Mouse (Mus musculus) embryonic facial prominence, embryonic 10.5 days (tissue): ENCODE data around the gene Nlgn2. TPM values are rescaled to one million over a fixed set of nuclear protein-coding genes. Genes with fewer than 3 reads are reported as not detected.

ENCODE experiments used
- DNase-seq: peaks from one replicate; pipeline ENCODE4 v3.0.0-alpha.2; 2017; ENCODE audit warnings: low spot score
- H3K27ac ChIP-seq: fragments of 300-500 bp; sonication (generic); replicated peaks from 2 replicates; pipeline ENCODE4 v1.5.1; 2016; ENCODE audit warnings: mild to moderate bottlenecking
- H3K27me3 ChIP-seq: fragments of 300-500 bp; sonication (generic); replicated peaks from 2 replicates; pipeline ENCODE4 v1.6.1; 2016; ENCODE audit warnings: low read depth, mild to moderate bottlenecking; ENCODE audit not compliant: poor library complexity, severe bottlenecking
- H3K36me3 ChIP-seq: fragments of 300-500 bp; sonication (generic); replicated peaks from 2 replicates; pipeline ENCODE4 v1.6.1; 2016; ENCODE audit warnings: mild to moderate bottlenecking, moderate library complexity
- H3K4me1 ChIP-seq: fragments of 300-500 bp; sonication (generic); 2 replicates; pipeline ENCODE4 v1.6.1; 2016
- H3K4me3 ChIP-seq: fragments of 300-500 bp; sonication (generic); 2 replicates; pipeline ENCODE4 v1.5.1; 2016; ENCODE audit warnings: mild to moderate bottlenecking, moderate library complexity
- H3K9me3 ChIP-seq: fragments of 300-500 bp; sonication (generic); 2 replicates; pipeline ENCODE4 v1.6.1; 2016; ENCODE audit warnings: mild to moderate bottlenecking
- WGBS: fragments of 180-500 bp; shearing (Covaris S2); methylation state at CpG from one replicate; pipeline ENCODE4 v1.1.7; 2016; 5-methylcytosine and 5-hydroxymethylcytosine counted together
- polyA plus RNA-seq: library from polyadenylated mRNA; unstranded; fragments of >200 nt; fragmentation: Nextera tagmentation; extraction: Ambion mirVana; gene quantifications from 2 replicates; pipeline ENCODE4 v1.2.1, GENCODE M21; 2016

Nlgn2 gene
- polyA plus RNA-seq, 1 experiment from 2014 or later: 5.4 TPM

GRCm38 (mm10) chr11:69855347-69855746, 17.8 kb upstream of the Nlgn2 start:
- Histone ChIP-seq H3K4me1 (peaks cover 27% of the 10 kb centered on the region), H3K9me3 (no peaks in the 10 kb centered on the region), H3K36me3 (peaks cover 29% of the 10 kb centered on the region), H3K27ac (0 out of 2 replicates have a peak overlapping the region, but pooled peaks have one; percentile 11), H3K27me3 (peaks cover 41% of the 10 kb centered on the region), H3K4me3 (peak overlapping the region; percentile 13)
- WGBS: 23% methylated on average over 16 of the region's 16 CpGs
- DNase-seq: peak; percentile 77

- Histone ChIP-seq H3K4me3 (no peak overlapping the region), H3K9me3 (no peaks in the 10 kb centered on the region), H3K27me3 (peaks cover 39% of the 10 kb centered on the region), H3K4me1 (peaks cover 27% of the 10 kb centered on the region), H3K27ac (peak overlapping the region; percentile 52; the same call in 1 of the 2 replicates), H3K36me3 (peaks cover 35% of the 10 kb centered on the region)
- no peak for DNase-seq
- 86% methylated on average over 10 of the region's 10 CpGs for WGBS
These were observed 17.1 kb upstream of the Nlgn2 start for GRCm38 (mm10) chr11:69854680-69855079.

GRCm38 (mm10) chr11:69853994-69854393, 16.4 kb upstream of the Nlgn2 start:
- Histone ChIP-seq H3K4me1 (peaks cover 27% of the 10 kb centered on the region), H3K27me3 (peaks cover 32% of the 10 kb centered on the region), H3K4me3 (0 out of 2 replicates have a peak overlapping the region, but pooled peaks have one; percentile 14), H3K27ac (0 out of 2 replicates have a peak overlapping the region, but pooled peaks have one; percentile 41), H3K9me3 (no peaks in the 10 kb centered on the region), H3K36me3 (peaks cover 42% of the 10 kb centered on the region)
- WGBS: 77% methylated on average over 7 of the region's 7 CpGs
- DNase-seq: no peak

GRCm38 (mm10) chr11:69850754-69851153, 13.2 kb upstream of the Nlgn2 start:
- H3K36me3 ChIP-seq: peaks cover 57% of the 10 kb centered on the region
- peaks cover 47% of the 10 kb centered on the region for H3K4me1 ChIP-seq
- WGBS: 79% methylated on average over 8 of the region's 8 CpGs
- no peak overlapping the region for H3K4me3 ChIP-seq
- no peak for DNase-seq
- 0 out of 2 replicates have a peak, but pooled peaks cover under 1% of the 10 kb centered on the region for H3K27me3 ChIP-seq
- no peak overlapping the region for H3K27ac ChIP-seq
- no peaks in the 10 kb centered on the region for H3K9me3 ChIP-seq

GRCm38 (mm10) chr11:69849884-69850283, 12.3 kb upstream of the Nlgn2 start:
- no peak for DNase-seq
- 93% methylated on average over 15 of the region's 15 CpGs for WGBS
- H3K27ac ChIP-seq: no peak overlapping the region
- H3K9me3 ChIP-seq: no peaks in the 10 kb centered on the region
- peaks cover 57% of the 10 kb centered on the region for H3K36me3 ChIP-seq
- no peak overlapping the region for H3K4me3 ChIP-seq
- no peaks in the 10 kb centered on the region for H3K27me3 ChIP-seq
- H3K4me1 ChIP-seq: peaks cover 46% of the 10 kb centered on the region

GRCm38 (mm10) chr11:69849128-69849527, 11.5 kb upstream of the Nlgn2 start:
- Histone ChIP-seq H3K4me1 (peaks cover 46% of the 10 kb centered on the region), H3K27ac (no peak overlapping the region), H3K36me3 (peaks cover 57% of the 10 kb centered on the region), H3K9me3 (no peaks in the 10 kb centered on the region), H3K4me3 (peak overlapping the region; percentile 21; the same call in 1 of the 2 replicates), H3K27me3 (no peaks in the 10 kb centered on the region)
- 93% methylated on average over 9 of the region's 9 CpGs for WGBS
- DNase-seq: no peak

GRCm38 (mm10) chr11:69848021-69848420, 10.4 kb upstream of the Nlgn2 start:
- WGBS: 92% methylated on average over 6 of the region's 6 CpGs
- peak overlapping the region; percentile 79 for H3K4me3 ChIP-seq
- H3K27ac ChIP-seq: peak overlapping the region; percentile 94; the same call in 1 of the 2 replicates
- no peaks in the 10 kb centered on the region for H3K27me3 ChIP-seq
- no peaks in the 10 kb centered on the region for H3K9me3 ChIP-seq
- DNase-seq: no peak
- peaks cover 39% of the 10 kb centered on the region for H3K4me1 ChIP-seq
- H3K36me3 ChIP-seq: peaks cover 55% of the 10 kb centered on the region

GRCm38 (mm10) chr11:69846738-69847688, 9.4 kb upstream of the Nlgn2 start:
- Histone ChIP-seq H3K4me1 (peaks cover 38% of the 10 kb centered on the region), H3K9me3 (no peaks in the 10 kb centered on the region), H3K4me3 (peak overlapping the region; percentile 79), H3K27ac (peak overlapping the region; percentile 94), H3K27me3 (no peaks in the 10 kb centered on the region), H3K36me3 (peaks cover 45% of the 10 kb centered on the region)
- WGBS: 12% methylated on average over 37 of the region's 37 CpGs
- DNase-seq: peak; percentile 61

- peak within 1 kb of the TSS; percentile 79 for H3K4me3 ChIP-seq
- H3K9me3 ChIP-seq: no peaks in the 10 kb centered on the region
- peaks cover 38% of the 10 kb centered on the region for H3K4me1 ChIP-seq
- peak; percentile 97 for DNase-seq
- H3K27ac ChIP-seq: peak within 1 kb of the TSS; percentile 94
- peaks cover 37% of the 10 kb centered on the region for H3K36me3 ChIP-seq
- under 1% methylated on average over 38 of the region's 38 CpGs for WGBS
- no peaks in the 10 kb centered on the region for H3K27me3 ChIP-seq
These were observed 8.7 kb upstream of the Nlgn2 start, which contains the start of gene Plscr3 for GRCm38 (mm10) chr11:69846198-69846680. Gene Plscr3, plus strand, starts transcription at chr11:69846376.

- peaks cover 3% of the 10 kb centered on the region for H3K36me3 ChIP-seq
- H3K27me3 ChIP-seq: peaks cover 33% of the 10 kb centered on the region
- no peak for DNase-seq
- under 1% methylated on average over 7 of the region's 7 CpGs for WGBS
- peaks cover 55% of the 10 kb centered on the region for H3K4me1 ChIP-seq
- H3K9me3 ChIP-seq: no peaks in the 10 kb centered on the region
- H3K27ac ChIP-seq: peak overlapping the region; percentile 90
- peak overlapping the region; percentile 88 for H3K4me3 ChIP-seq
These were observed 1.1 kb upstream of the Nlgn2 start for GRCm38 (mm10) chr11:69838714-69839104.

- peak; percentile 96 for DNase-seq
- Histone ChIP-seq H3K27me3 (peaks cover 38% of the 10 kb centered on the region), H3K4me3 (peak within 1 kb of the TSS; percentile 88), H3K36me3 (peaks cover 9% of the 10 kb centered on the region), H3K4me1 (peaks cover 58% of the 10 kb centered on the region), H3K9me3 (no peaks in the 10 kb centered on the region), H3K27ac (peak within 1 kb of the TSS; percentile 90)
- WGBS: 1% methylated on average over 34 of the region's 34 CpGs
These were observed 549 bp upstream of the Nlgn2 start, which contains the start of gene Tmem256 for GRCm38 (mm10) chr11:69837952-69838713. Gene Tmem256, plus strand, starts transcription at chr11:69838514.
